Mouse (Mus musculus) myocyte (in vitro differentiated cells): ENCODE data around the gene Siglec1. TPM values are rescaled to one million over a fixed set of nuclear protein-coding genes. Genes with fewer than 3 reads are reported as not detected.

Experiments
- H3K27me3 ChIP-seq: one replicate; pipeline ENCODE4 v1.6.1; 2011; ENCODE audit not compliant: control insufficient read depth, insufficient read depth, insufficient read length
- H3K36me3 ChIP-seq: one replicate; pipeline ENCODE4 v1.6.1; 2011; ENCODE audit not compliant: control insufficient read depth, insufficient read depth
- H3K4me2 ChIP-seq: one replicate; pipeline ENCODE4 v1.6.1; 2011; ENCODE audit warnings: low read depth, control low read depth
- H3K4me3 ChIP-seq: one replicate; pipeline ENCODE4 v1.5.1; 2011; ENCODE audit warnings: mild to moderate bottlenecking, control low read depth, moderate library complexity
- H3K79me2 ChIP-seq: one replicate; pipeline ENCODE4 v1.6.1; 2011; ENCODE audit not compliant: control insufficient read depth, insufficient read depth
- H3ac ChIP-seq: one replicate; pipeline ENCODE4 v1.6.1; 2011; ENCODE audit not compliant: control insufficient read depth, insufficient read length
- CEBPB ChIP-seq: IDR thresholded peaks from 2 replicates; pipeline ENCODE4 v1.6.1; 2011; ENCODE audit warnings: mild to moderate bottlenecking, moderate library complexity; ENCODE audit not compliant: poor library complexity, insufficient read depth, severe bottlenecking
- E2F4 ChIP-seq: IDR thresholded peaks from one replicate; pipeline ENCODE4 v1.6.1; 2011; ENCODE audit warnings: mild to moderate bottlenecking, control low read depth, moderate library complexity; ENCODE audit not compliant: insufficient read depth
- MAX ChIP-seq: IDR thresholded peaks from one replicate; pipeline ENCODE4 v1.6.1; 2011; ENCODE audit warnings: low read depth, mild to moderate bottlenecking, control low read depth
- MYOD1 ChIP-seq, 3 experiments: IDR thresholded peaks; one replicate each; pipeline ENCODE4 v1.6.1; 2011; ENCODE audit warnings: control low read depth in 2 of 3, low read depth in 2 of 3, mild to moderate bottlenecking in 2 of 3, moderate library complexity in 1 of 3; ENCODE audit not compliant: insufficient read length in 2 of 3, control insufficient read depth in 1 of 3
- MYOG ChIP-seq, 3 experiments: IDR thresholded peaks; one replicate each; pipeline ENCODE4 v1.6.1; 2011; ENCODE audit warnings: control low read depth in 2 of 3, low read depth in 2 of 3, mild to moderate bottlenecking in 2 of 3; ENCODE audit not compliant: insufficient read length in 2 of 3, control insufficient read depth in 1 of 3, insufficient read depth in 1 of 3
- POLR2A ChIP-seq: IDR thresholded peaks from one replicate; pipeline ENCODE4 v1.6.1; 2011; ENCODE audit warnings: low read depth, mild to moderate bottlenecking, control low read depth, moderate library complexity; ENCODE audit not compliant: insufficient read length
- POLR2AphosphoS2 ChIP-seq: IDR thresholded peaks from one replicate; pipeline ENCODE4 v1.6.1; 2011; ENCODE audit warnings: low read depth, control low read depth; ENCODE audit not compliant: insufficient read length
- REST ChIP-seq: IDR thresholded peaks from one replicate; pipeline ENCODE4 v1.6.1; 2011; ENCODE audit warnings: mild to moderate bottlenecking, control low read depth, moderate library complexity; ENCODE audit not compliant: insufficient read depth, insufficient read length
- SRF ChIP-seq: IDR thresholded peaks from one replicate; pipeline ENCODE4 v1.6.1; 2011; ENCODE audit warnings: low read depth; ENCODE audit not compliant: control insufficient read depth, insufficient read length
- TCF12 ChIP-seq: IDR thresholded peaks from one replicate; pipeline ENCODE4 v1.6.1; 2011; ENCODE audit warnings: mild to moderate bottlenecking, control low read depth; ENCODE audit not compliant: poor library complexity, insufficient read depth, severe bottlenecking
- TCF3 ChIP-seq: IDR thresholded peaks from one replicate; pipeline ENCODE4 v1.6.1; 2011; ENCODE audit warnings: low read depth, control low read depth; ENCODE audit not compliant: insufficient read length
- USF1 ChIP-seq: IDR thresholded peaks from one replicate; pipeline ENCODE4 v1.6.1; 2011; ENCODE audit warnings: low read depth, mild to moderate bottlenecking, control low read depth, moderate library complexity
- polyA plus RNA-seq: library from polyadenylated mRNA; unstranded; fragments of >200 nt; fragmentation: generic; extraction: Trizol; gene quantifications from one replicate; pipeline ENCODE4 v1.2.1, GENCODE M21; 2012; ENCODE audit warnings: missing spikeins

The Siglec1 gene
- polyA plus RNA-seq, 1 experiment = not detected

DNA sequence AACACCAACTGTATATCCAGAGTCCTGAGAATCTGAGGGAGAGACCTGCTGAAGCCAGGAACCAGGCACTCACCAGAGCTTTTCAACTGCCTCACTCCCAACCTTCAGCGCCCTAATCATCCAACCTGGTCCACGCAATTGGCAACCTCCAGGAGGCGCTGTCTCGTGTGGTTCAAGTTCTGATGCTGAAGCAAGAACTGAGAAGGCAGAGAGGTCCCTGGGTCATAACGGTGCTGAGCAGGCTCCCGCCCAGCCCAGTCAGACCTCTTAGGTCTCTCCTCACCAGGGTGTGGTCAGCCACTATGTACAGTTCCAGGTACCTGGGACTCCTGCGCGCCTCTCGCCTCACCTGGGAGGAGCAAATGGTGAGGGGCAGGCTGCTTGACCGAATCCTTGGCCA is 30.9 kb downstream of the Siglec1 start:
- H3K4me3 ChIP-seq = no peak overlapping the region

DNA sequence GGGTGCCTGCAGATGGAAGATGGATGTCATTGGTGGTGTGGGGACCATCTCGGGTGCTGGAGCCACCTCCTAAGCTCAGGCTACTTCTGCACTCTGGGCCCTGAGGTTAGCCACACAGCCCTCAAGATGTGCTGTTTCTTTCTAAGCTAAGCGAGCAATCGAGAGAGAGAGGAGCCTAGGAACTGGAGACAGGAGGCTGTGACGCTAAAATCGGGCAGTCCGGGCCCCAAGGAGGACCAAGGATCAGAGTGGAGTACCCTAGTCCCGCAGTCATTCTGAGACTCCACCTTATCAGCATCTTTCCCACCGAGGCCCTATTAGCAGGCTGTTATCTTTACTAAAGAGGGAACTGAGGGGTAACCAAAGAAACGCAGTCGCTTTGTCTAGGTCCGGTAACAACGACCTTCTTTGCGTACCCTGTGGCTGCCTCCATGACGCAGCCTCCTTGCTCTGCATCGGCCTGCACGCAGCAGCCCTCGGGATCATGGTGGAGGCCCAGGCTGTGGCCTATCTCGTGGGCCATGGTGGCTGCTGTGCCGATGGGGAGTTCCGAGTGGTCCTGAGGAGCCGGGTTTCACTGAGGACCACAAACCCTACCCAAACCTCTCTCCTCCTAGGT is 31.8 kb downstream of the Siglec1 start:
- Histone ChIP-seq H3ac (no peak overlapping the region), H3K4me2 (no peak overlapping the region), H3K79me2 (no peaks in the 10 kb centered on the region), H3K27me3 (peaks cover 45% of the 10 kb centered on the region), H3K36me3 (no peaks in the 10 kb centered on the region), H3K4me3 (no peak overlapping the region)
- TF ChIP-seq USF1 = no peak

More for the DNA sequence above, 30.9 kb downstream of the Siglec1 start:
- H3K36me3 ChIP-seq = no peaks in the 10 kb centered on the region
- TF ChIP-seq MYOD1 (IDR thresholded peaks at IDR 0.05; ENCODE audit: control insufficient read depth in 1 of 3, insufficient read length in 2 of 3, low read depth in 2 of 3) = no peak
- no peak for TF ChIP-seq TCF12
- TF ChIP-seq POLR2A = no peak
- TF ChIP-seq E2F4 = no peak
- TF ChIP-seq CEBPB = no peak
- no peak for TF ChIP-seq MAX
- no peak for TF ChIP-seq MYOG (IDR thresholded peaks at IDR 0.05; ENCODE audit: control insufficient read depth in 1 of 3, insufficient read depth in 1 of 3, insufficient read length in 2 of 3, low read depth in 2 of 3)
- TF ChIP-seq SRF = no peak
- no peak for TF ChIP-seq TCF3
- TF ChIP-seq REST = no peak
- no peaks in the 10 kb centered on the region for H3K79me2 ChIP-seq
- peak overlapping the region; percentile 64 for H3K4me2 ChIP-seq
- H3K27me3 ChIP-seq = peaks cover 45% of the 10 kb centered on the region
- no peak overlapping the region for H3ac ChIP-seq

DNA sequence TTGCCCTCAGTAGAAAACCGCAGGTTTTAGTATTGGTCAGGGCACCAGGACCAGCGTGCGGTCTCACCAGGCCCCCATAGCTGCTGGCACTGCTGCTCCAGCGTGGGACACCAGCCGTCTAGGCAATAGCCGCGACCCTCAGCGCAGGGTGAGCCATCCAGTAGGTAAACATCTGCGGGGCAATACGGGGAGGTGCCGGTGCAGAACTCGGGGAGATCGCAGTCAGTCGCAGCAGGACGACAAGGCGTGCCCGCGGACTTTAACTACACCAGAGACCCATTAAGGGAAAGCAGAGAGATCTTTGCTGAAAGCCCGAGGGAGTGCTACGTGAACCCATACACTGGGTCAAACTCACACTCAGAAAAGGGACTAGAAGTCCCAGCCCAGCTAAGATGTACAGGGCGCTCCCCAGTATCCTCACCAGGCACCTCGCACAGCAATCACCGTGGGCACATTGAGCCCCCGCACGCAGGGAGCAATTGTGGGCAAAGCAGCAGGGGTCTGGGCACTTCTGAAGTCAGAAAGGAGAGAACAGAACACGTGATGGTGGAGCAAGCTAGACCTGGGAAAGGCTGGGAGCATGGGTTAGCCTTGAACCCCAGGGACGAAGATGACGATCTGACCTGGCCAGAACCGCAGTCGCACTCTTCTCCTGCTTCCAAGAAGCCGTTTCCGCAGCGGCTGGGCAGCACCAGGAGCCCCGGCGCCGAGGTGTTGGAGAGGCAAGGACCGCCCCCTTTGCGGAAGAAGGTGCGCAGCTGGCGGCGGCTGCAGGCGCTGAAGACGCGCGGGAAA is 32.5 kb downstream of the Siglec1 start:
- H3K27me3 ChIP-seq = peaks cover 45% of the 10 kb centered on the region
- no peak overlapping the region for H3K4me3 ChIP-seq
- no peaks in the 10 kb centered on the region for H3K36me3 ChIP-seq
- no peak overlapping the region for H3ac ChIP-seq
- H3K4me2 ChIP-seq = no peak overlapping the region
- no peak for TF ChIP-seq TCF12
- TF ChIP-seq CEBPB = no peak
- TF ChIP-seq USF1 = no peak
- TF ChIP-seq E2F4 = no peak
- TF ChIP-seq SRF = no peak
- no peak for TF ChIP-seq MYOD1 (IDR thresholded peaks at IDR 0.05; ENCODE audit: control insufficient read depth in 1 of 3, insufficient read length in 2 of 3, low read depth in 2 of 3)
- TF ChIP-seq TCF3 = no peak
- no peak for TF ChIP-seq POLR2A
- TF ChIP-seq MAX = no peak
- no peak for TF ChIP-seq MYOG (IDR thresholded peaks at IDR 0.05; ENCODE audit: control insufficient read depth in 1 of 3, insufficient read depth in 1 of 3, insufficient read length in 2 of 3, low read depth in 2 of 3)
- TF ChIP-seq POLR2AphosphoS2 = no peak
- TF ChIP-seq REST = no peak
- H3K79me2 ChIP-seq = no peaks in the 10 kb centered on the region

DNA sequence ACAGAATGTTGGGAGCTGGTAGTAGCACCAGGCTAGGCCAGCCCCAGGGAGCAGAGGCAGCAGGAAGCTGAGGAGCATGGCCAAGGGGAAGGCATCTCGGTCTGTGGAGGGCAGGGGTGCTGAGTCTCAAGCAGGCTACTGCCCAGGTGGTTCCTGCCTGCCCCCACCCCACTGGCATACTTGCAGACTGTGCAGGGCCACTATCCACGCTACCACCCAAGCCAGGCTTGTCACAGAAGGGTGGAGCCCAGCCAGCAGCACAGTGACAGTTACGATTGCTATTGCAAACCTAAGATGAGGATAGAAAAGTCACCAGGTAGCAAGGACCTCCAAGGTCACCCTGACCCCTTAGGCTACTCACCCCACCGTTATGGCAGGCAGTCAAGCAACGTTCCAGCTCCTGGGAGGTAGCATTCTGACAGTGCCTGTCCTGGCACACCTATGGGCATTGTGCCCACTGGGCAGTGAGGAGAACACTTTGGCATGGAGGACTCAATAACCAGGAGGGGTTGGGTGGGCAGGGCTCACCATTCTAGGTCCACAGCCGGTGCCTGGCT is 33.6 kb downstream of the Siglec1 start:
- no peak overlapping the region for H3K4me2 ChIP-seq
- no peaks in the 10 kb centered on the region for H3K36me3 ChIP-seq
- H3K27me3 ChIP-seq = peaks cover 45% of the 10 kb centered on the region
- no peak overlapping the region for H3K4me3 ChIP-seq
- no peak overlapping the region for H3ac ChIP-seq
- H3K79me2 ChIP-seq = no peaks in the 10 kb centered on the region
- TF ChIP-seq SRF (no peak), MYOG (IDR thresholded peaks at IDR 0.05; ENCODE audit: control insufficient read depth in 1 of 3, insufficient read depth in 1 of 3, insufficient read length in 2 of 3, low read depth in 2 of 3) (no peak), POLR2A (no peak), E2F4 (no peak), USF1 (no peak), MAX (no peak), TCF3 (no peak), MYOD1 (IDR thresholded peaks at IDR 0.05; ENCODE audit: control insufficient read depth in 1 of 3, insufficient read length in 2 of 3, low read depth in 2 of 3) (no peak), CEBPB (no peak), REST (no peak), POLR2AphosphoS2 (no peak), TCF12 (no peak)

DNA sequence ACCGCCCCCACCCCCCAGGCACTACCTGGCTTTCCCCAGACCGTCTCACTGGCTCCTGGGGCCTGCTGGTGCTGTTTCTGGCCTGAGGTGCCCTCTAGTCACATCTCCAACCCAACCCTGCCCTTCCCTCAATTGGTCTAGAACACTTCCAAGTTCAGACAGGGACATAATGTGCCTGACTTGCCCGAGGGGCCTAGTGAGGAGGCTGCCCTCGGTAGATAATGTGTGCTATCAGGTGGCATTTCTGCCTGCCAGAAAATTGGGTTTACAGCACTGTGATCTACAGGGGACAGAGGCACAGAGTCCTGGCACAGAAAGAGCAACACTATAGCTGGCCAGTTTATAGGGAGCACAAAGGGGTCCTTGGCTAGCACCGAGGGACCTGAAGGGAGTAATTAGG is 34.5 kb downstream of the Siglec1 start:
- TF ChIP-seq TCF3 (no peak), REST (no peak), SRF (no peak), MYOG (IDR thresholded peaks at IDR 0.05; ENCODE audit: control insufficient read depth in 1 of 3, insufficient read depth in 1 of 3, insufficient read length in 2 of 3, low read depth in 2 of 3) (no peak), CEBPB (no peak), MYOD1 (IDR thresholded peaks at IDR 0.05; ENCODE audit: control insufficient read depth in 1 of 3, insufficient read length in 2 of 3, low read depth in 2 of 3) (no peak), POLR2AphosphoS2 (no peak), E2F4 (no peak), TCF12 (no peak), POLR2A (no peak)
- Histone ChIP-seq H3K27me3 (peaks cover 45% of the 10 kb centered on the region), H3ac (no peak overlapping the region), H3K4me2 (no peak overlapping the region), H3K79me2 (no peaks in the 10 kb centered on the region), H3K4me3 (no peak overlapping the region), H3K36me3 (no peaks in the 10 kb centered on the region)
